Mouse (Mus musculus): ENCODE data around the gene Hist2h2aa2.
"Not testable (repeated sequence)": the region's sequence is repeated elsewhere in the genome, so short reads cannot be mapped to it uniquely, and the experiment has no call there.

Gene Hist2h2aa2

GRCm38 (mm10) chr3:96262216-96262875 lies 22.3 kb upstream of the Hist2h2aa2 start:
- in situ Hi-C loops (cut with MboI, MseI) = no loop called here

GRCm38 (mm10) chr3:96261623-96262022 lies 21.5 kb upstream of the Hist2h2aa2 start:
- in situ Hi-C loops (cut with MboI, MseI) = no loop called here

- in situ Hi-C loops (cut with MboI, MseI) = no loop called here
Observed at GRCm38 (mm10) chr3:96260220-96260619, 20.1 kb upstream of the Hist2h2aa2 start.

GRCm38 (mm10) chr3:96257190-96257589 lies 17.1 kb upstream of the Hist2h2aa2 start:
- in situ Hi-C loops (cut with MboI, MseI) = no loop called here

GRCm38 (mm10) chr3:96255926-96256593 lies 16.0 kb upstream of the Hist2h2aa2 start:
- in situ Hi-C loops (cut with MboI, MseI) = no loop called here

GRCm38 (mm10) chr3:96254683-96255355 lies 14.7 kb upstream of the Hist2h2aa2 start:
- in situ Hi-C loops (cut with MboI, MseI) = no loop called here

- in situ Hi-C loops (cut with MboI, MseI) = no loop called here
Observed at GRCm38 (mm10) chr3:96251787-96252186, 11.7 kb upstream of the Hist2h2aa2 start.

- in situ Hi-C loops (cut with MboI, MseI) = no loop called here
Observed at GRCm38 (mm10) chr3:96250890-96251289, 10.8 kb upstream of the Hist2h2aa2 start.

- in situ Hi-C loops (cut with MboI, MseI) = no loop called here
Observed at GRCm38 (mm10) chr3:96249034-96249345, 8.9 kb upstream of the Hist2h2aa2 start.

GRCm38 (mm10) chr3:96248141-96249033 lies 8.3 kb upstream of the Hist2h2aa2 start:
- in situ Hi-C loops (cut with MboI, MseI) = no loop called here

- in situ Hi-C loops (cut with MboI, MseI) = no loop called here
Observed at GRCm38 (mm10) chr3:96247356-96248140, 7.5 kb upstream of the Hist2h2aa2 start.

GRCm38 (mm10) chr3:96246427-96246856 lies 6.4 kb upstream of the Hist2h2aa2 start, which contains the start of gene Hist2h3c1:
Gene Hist2h3c1, plus strand, starts transcription at chr3:96246685.
- in situ Hi-C loops (cut with MboI, MseI) = not testable (repeated sequence)

- in situ Hi-C loops (cut with MboI, MseI) = not testable (repeated sequence)
Observed at GRCm38 (mm10) chr3:96246018-96246417, 5.9 kb upstream of the Hist2h2aa2 start.

GRCm38 (mm10) chr3:96245003-96245886 lies 5.2 kb upstream of the Hist2h2aa2 start, which contains the start of gene Hist2h2aa1:
Gene Hist2h2aa1, plus strand, starts transcription at chr3:96245497.
- in situ Hi-C loops (cut with MboI, MseI) = not testable (repeated sequence)

GRCm38 (mm10) chr3:96243921-96244572 lies 4.0 kb upstream of the Hist2h2aa2 start:
- in situ Hi-C loops (cut with MboI, MseI) = no loop called here

GRCm38 (mm10) chr3:96240799-96241197 lies 722 bp upstream of the Hist2h2aa2 start:
- in situ Hi-C loops (cut with MboI, MseI) = no loop called here

- in situ Hi-C loops (cut with MboI, MseI) = not testable (repeated sequence)
Observed at GRCm38 (mm10) chr3:96238954-96239793, 902 bp downstream of the Hist2h2aa2 start, which contains the start of gene Hist2h3c2. Gene Hist2h3c2, minus strand, starts transcription at chr3:96239127.

- in situ Hi-C loops (cut with MboI, MseI) = no loop called here
Observed at GRCm38 (mm10) chr3:96237904-96238511, 2.1 kb downstream of the Hist2h2aa2 start.

All from T-helper 1 cell (primary cell).